Mouse (Mus musculus) ES-Bruce4 (cell line): Measurements from ENCODE around the gene Xiap.

Experiments
- CTCF ChIP-seq: IDR thresholded peaks from one replicate; pipeline ENCODE4 v1.8.1; 2011; ENCODE audit warnings: low read depth, low read length
- POLR2A ChIP-seq: IDR thresholded peaks from one replicate; pipeline ENCODE4 v1.8.1; 2011; ENCODE audit warnings: low read length; ENCODE audit not compliant: insufficient read depth

DNA sequence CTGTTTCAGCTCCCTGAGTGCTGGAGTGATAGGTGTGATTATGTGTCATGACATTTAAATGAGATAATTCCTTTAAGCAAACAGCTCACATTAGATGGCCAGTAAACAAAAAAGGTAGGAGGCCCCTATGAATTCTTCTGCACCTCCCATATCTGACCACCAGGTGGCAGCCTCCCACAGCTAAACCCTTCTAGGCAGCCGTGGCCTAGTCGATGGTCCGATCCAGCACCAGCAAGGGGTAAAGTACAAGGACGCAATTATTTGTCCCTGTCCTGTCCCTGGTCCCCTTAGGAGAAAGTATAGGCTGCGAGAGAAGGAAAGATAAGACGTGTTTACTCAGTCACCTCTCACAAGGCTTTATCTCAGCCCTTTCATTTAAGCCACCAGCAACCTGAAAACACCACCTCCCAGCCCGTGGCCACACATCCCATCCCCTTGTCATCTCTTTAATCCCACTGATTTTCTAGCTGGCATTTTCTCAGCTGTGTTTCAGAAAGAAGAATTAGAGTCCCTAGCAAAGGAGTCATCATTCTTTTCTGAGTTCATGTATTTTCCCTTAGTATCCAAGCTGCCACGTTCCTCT is 26.3 kb upstream of the Xiap start:
- peak; percentile 53 for TF ChIP-seq CTCF
- no peak for TF ChIP-seq POLR2A
